Mouse (Mus musculus) lung, postnatal 10 days (tissue): Measurements from ENCODE around the gene Hist2h2ac.
"Not testable (repeated sequence)": the region's sequence is repeated elsewhere in the genome, so short reads cannot be mapped to it uniquely, and the experiment has no call there.

Experiments
- DNase-seq: peaks from one replicate; pipeline ENCODE4 v3.0.0; 2021

The Hist2h2ac gene

DNA sequence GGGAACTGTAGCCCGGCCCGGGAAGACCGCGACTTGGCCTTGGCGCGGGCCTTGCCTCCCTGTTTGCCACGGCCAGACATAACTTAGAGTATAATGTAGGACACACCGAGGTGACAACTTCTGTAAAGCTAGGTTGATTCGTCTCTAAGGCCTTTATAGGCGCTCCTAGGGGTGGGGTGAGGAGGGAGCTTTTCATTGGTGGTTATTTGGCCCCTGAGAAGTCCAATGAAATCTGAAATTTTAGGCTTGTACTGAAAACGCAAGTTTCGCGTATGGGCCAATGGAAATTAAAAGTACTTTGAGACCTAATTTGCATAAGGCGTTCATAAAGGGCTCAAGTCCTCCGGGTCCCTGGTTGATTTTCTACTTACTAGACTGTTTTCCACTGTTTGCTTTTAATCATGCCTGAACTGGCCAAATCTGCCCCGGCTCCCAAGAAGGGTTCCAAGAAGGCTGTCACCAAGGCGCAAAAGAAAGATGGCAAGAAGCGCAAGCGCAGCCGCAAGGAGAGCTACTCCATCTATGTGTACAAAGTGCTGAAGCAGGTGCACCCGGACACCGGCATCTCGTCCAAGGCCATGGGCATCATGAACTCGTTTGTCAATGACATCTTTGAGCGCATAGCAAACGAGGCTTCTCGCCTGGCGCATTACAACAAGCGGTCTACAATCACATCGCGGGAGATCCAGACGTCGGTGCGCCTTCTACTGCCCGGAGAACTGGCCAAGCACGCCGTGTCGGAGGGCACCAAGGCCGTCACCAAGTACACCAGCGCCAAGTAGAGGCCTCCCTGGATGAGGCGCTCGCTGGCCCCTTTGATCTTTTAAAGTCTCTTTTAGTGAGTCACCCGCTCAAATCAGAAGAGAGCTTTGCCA is at the start of gene Hist2h2ac, which contains the start of gene Hist2h2be:
Gene Hist2h2ac, minus strand, starts transcription at position 116 of the 875 bp plus-strand sequence.
Gene Hist2h2be, plus strand, starts transcription at position 355 of the 875 bp plus-strand sequence.
- peak; percentile 94 for DNase-seq

DNA sequence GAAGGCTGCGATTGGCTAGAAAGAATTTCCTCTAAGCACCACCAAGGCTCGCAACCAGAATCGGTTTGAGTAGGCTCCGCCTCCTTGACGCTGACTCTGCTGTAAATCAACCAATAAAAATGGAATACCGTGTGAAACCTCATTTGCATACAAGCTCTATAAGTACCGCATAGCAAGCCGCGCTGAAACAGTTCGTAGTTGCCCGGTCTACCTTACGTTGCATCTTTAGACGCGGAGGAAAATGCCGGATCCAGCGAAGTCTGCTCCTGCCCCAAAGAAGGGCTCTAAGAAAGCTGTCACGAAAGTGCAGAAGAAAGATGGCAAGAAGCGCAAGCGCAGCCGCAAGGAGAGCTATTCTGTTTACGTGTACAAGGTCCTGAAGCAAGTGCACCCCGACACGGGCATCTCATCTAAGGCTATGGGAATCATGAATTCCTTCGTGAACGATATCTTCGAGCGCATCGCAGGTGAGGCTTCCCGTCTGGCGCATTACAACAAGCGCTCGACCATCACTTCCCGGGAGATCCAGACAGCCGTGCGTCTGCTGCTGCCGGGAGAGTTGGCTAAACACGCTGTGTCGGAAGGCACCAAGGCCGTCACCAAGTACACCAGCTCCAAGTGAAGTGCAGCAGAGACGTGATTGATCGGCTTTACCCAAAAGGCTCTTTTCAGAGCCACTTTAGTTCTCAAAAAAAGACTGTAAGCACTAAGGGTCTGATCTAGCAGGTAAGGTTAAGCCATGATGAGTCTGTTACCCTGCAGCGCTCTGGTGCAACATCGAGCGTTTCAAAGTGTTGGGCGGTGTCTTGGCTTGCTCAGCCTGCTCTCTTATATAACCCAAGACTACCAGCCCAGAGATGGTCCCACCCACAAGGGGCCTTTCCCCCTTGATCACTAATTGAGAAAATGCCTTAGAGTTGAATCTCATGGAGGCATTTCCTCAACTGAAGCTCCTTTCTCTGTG is 49.1 kb upstream of the Hist2h2ac start, which contains the start of gene Hist2h2bb:
Gene Hist2h2bb, plus strand, starts transcription at position 242 of the 964 bp plus-strand sequence.
- peak; percentile 95 for DNase-seq

DNA sequence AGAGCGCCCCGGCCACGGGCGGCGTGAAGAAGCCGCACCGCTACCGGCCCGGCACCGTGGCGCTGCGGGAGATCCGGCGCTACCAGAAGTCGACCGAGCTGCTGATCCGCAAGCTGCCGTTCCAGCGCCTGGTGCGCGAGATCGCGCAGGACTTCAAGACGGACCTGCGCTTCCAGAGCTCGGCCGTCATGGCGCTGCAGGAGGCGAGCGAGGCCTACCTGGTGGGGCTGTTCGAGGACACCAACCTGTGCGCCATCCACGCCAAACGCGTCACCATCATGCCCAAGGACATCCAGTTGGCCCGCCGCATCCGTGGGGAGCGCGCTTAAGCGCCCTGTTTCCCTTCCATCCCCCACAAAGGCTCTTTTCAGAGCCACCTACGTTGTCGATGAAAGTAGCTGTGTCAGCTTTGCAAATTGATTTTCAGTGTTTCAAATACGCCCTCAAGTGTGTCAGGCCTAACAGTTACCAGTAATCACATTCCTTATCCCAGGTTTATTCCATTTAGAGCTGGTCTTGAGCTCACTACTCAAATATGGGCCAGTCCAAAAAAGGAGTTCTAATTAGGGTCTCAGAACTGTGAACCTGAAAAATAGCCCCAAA is 48.2 kb upstream of the Hist2h2ac start:
- not testable (repeated sequence) for DNase-seq

DNA sequence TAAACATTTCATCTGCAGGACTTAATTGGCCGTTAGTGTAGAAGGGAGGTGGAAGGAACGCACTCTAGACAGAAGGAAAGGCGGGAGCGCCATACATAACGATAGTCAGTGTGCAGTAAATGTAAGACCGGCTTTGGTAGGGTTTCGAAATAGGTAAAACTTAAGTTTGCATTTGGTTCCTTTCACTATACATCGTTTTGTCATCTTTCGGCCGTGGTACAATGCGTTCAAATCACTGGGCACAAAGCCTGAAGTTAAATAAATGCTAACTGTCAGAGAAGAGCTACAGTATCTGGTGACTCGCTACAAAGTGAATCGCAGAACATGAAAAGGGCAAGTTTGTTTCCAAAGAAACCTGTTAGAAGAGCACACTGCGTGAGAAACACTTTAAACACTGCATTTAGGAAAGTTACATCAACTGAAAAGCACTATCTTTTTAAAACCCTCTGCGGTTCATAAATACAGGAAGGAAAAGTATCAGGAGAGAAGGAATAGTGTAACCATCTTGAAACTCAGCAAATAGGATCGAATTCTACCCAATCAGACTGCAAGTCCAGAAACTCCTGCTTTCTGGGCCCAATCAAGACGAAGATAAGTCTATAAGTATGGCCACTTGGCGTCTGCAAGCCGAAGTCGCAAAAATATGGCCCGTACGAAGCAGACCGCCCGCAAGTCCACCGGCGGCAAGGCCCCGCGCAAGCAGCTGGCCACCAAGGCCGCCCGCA is 47.5 kb upstream of the Hist2h2ac start, which contains the start of gene Hist2h3b:
Gene Hist2h3b, plus strand, starts transcription at position 604 of the 725 bp plus-strand sequence.
- peak; percentile 87 for DNase-seq

DNA sequence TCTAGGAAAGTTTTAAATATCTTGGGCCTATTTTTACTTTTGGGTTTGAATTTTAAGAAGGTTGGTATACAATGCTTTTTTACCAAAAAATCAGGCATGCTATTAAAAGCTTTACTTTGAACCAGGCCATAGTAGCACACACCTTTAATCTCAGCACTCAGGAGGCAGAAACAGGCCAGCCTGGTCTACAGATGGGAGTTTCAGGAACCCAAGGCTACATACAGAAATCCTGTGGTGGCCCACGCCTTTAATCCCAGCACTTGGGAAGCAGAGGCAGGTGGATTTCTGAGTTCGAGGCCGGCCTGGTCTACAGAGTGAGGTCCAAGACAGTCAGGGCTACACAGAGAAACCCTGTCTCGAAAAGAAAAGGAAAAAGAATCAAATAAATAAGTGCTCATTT is 46.9 kb upstream of the Hist2h2ac start:
- DNase-seq = no peak

DNA sequence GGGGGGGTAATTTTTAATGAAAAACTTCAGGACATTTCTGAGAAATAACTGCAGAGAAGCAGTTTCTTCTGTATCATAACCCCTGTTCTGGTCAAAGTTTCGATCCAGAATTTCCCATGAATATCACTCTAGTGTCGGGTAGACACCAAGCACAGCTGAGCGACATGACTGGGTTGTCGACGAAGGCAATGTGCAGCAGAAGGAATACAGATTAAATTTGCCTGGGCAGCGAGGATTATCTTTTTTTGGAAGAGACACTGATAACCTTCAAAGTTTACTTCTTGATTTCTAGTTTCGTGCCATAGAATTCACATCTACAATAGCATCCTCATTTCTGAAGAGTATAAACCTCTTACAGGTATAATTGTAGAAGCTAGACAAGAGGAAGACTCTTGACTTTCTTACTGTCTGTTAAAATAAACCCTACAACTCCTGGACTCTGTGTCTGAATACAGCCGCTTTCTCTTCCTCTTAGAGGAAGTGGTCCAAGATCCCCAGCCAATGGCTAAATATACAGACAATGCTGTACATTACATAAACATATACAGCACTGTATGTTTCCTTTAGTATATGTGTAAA is 45.5 kb upstream of the Hist2h2ac start:
- DNase-seq = no peak

DNA sequence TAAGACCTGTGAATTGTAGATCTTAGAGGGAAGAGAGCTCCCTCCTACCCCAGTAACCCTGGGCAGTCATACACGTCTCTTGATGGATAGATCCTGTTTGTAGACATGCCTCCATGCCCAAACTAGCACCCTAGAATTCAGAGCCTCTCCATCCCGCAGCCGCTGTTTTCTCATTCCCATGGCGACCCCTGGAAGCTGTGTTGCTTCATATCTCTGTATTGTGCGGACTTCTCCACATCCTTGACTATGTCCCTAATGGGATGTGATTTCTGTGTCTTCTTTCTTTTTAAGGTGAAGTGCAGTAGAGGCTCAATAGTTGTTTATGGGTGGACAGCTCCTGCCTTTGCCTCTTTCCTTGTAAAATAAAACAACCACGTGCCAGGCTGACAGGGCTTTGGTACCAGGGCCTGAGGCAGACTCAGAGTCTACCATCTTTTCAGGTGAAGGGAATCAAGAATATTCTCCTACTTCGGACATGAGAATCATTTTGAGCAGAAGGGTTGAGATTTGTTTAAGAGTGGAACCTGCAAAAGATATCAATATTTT is 43.8 kb upstream of the Hist2h2ac start:
- peak; percentile 26 for DNase-seq

DNA sequence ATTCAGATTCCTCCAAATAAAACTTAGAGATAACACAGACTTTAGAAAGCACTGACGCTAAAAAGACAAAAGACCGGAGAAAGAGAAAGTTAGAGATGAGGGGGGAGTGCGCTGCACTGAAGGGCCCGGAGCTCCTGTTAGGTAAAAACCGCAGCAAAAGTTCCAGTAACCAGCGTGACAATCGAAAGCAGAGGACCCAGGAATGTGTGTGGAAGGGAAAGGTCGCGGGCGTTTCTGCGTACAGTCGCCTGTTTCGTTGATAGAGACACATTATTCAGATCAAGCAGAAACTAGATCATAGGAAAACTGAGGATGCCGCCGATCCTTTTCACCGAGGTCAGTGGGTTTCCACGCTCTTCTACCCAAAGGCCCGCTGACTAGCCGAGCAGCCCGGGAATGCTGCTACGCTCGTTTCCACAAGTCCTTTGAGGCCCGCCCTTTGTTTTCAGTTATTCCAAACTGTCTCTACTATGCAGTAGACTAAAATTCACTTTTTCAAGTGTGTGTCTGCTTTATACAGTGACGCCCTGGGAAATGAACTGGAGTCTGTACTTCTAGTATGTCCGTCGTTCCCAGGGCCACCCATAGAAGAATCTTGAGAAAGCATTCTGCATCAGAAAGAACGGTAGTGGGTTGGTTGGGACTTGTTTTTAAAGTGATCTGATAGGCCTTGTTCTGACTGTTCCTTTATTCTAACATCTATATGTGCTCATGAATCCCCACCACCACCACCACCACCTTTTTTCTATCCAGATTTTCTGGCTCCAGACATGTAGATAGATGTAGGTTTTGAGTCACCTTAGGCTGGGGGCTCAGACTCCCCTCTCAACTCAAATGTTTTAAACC is 43.1 kb upstream of the Hist2h2ac start:
- peak; percentile 66 for DNase-seq

DNA sequence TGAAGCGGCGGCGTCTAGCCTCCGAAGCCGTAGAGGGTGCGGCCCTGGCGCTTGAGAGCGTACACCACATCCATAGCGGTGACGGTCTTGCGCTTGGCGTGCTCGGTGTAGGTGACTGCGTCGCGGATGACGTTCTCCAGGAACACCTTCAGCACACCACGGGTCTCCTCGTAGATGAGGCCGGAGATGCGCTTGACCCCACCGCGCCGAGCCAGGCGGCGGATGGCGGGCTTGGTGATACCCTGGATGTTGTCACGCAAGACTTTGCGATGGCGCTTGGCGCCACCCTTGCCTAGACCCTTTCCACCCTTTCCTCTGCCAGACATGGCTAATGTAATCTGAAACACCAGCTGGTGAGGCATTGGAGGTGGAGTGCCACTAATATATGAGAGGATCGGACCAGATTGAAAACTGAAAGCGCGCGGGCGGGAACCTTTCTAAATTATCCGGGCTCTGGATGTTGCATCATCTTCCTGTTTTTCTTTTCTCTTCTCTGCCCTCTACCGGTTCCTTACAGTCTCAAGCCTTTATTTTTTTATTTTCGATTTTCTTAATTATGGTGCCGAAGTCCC is 42.4 kb upstream of the Hist2h2ac start, which contains the start of gene Hist2h4:
Gene Hist2h4, minus strand, starts transcription at position 333 of the 572 bp plus-strand sequence.
- peak; percentile 98 for DNase-seq

DNA sequence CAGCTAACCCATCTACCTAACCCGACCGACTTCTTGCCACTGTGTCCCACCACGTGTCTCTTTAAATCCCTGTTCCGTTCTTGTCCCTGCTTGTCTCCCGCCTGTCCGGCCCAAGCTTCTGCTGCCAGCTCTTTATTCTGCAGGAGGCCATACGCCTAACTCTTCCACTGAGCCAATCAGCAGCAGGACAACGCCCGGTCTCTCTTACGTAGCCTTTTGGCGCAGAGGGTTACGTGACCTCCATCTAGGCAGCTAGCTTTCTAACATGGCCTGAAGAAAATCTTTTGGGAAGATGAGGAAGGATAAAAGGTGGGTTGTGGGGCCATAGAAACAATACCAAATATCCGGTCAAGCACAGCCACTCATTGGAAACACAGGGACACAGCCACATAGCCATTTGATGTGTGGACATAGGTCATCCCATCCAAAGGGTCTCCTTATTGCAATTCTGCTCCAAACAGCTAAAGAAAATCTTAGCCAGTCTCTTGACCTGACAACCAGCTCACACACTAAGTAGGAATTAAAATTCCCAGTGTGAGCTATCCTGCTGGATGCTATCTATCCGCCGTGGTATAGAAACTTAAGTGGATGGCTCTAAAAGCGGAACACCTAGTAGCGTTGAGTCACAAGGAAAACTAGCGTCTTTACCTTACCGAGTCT is 41.7 kb upstream of the Hist2h2ac start:
- DNase-seq = peak; percentile 92

DNA sequence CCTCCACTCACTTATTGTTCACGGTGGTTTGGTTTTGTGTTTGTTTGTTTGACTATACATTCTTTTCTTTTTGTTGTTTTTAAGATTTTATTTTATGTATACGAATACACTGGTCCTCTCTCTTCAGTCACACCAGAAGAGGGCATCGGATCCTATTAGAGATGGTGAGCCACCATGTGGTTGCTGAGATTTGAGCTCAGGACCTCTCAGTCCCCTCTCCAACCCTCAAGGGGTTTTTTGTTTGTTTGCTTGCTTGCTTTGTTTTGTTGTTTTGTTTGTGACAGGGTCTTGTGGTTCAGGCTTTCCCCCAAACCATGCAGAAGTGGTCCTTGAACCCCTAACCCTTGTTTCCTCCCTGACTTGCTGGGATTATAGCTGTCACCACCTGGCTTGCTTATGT is 40.9 kb upstream of the Hist2h2ac start:
- no peak for DNase-seq

DNA sequence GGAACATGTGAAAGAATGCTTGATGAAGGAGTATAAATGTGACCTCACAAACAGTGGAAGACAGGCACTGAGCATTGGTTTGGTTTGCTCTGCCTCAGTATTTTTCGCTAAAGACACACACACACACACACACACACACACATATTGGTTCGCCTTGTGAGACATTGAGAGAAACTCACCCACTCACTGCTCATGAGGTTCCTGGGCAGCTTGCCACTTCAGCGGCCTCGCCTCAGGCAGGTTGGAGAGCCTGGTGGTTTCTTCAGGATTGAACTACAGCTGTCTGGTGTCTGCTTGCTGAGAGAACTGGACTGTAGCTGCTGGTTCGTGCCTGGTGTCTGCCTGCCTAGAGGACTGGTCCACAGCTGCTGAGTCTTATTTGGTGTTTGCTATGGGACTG is 39.5 kb upstream of the Hist2h2ac start:
- no peak for DNase-seq

DNA sequence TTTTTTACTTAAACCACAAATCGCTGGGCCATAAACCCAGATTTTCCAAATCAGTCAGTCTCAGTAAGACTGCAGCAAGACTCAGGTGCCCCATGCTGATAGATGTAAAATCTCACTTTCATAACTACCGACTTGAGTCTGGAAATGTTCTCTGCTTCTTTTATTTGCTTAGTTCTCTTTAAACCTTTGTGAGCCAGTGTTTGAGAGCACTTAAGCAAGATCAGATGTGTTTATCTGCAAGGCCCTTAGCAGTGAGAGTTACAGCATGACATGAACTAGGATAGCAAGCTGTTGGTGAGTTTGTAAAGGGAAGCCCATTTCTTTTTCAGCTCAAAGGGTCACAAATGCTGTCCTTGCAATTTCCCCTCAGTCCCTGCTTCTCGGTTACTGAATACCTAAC is 36.5 kb upstream of the Hist2h2ac start:
- DNase-seq = no peak

DNA sequence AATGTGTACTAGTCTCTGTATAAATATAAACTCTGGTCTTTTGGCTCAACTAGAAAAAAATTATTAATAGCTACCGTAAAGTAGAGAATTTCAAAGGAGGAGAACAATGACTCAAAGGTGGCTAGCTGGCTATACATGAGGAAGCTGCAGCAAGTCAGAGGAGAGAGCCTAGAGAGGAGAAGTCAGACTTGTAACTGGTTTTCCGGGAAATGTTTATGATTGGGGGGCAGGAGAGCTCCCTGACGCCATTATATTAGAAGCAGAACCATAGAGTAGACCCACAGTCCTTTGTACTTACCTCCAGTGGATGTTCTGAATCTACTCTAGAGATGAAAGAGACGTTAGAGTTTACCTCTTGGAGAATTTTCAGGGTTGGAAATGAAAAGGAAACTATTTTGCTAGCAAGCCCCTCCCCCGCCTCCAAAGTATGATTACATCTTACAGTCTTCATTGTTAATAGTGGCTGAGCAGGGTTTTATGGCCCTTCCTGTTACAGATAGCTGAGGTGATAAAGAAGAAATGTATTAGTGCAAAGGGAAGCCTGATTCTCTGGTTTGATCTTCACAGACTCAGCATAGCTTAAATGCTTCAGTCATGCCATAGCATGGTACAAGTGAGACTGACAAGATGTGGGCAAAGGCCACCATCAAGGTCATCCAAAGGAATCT is 35.4 kb upstream of the Hist2h2ac start:
- peak; percentile 49 for DNase-seq

DNA sequence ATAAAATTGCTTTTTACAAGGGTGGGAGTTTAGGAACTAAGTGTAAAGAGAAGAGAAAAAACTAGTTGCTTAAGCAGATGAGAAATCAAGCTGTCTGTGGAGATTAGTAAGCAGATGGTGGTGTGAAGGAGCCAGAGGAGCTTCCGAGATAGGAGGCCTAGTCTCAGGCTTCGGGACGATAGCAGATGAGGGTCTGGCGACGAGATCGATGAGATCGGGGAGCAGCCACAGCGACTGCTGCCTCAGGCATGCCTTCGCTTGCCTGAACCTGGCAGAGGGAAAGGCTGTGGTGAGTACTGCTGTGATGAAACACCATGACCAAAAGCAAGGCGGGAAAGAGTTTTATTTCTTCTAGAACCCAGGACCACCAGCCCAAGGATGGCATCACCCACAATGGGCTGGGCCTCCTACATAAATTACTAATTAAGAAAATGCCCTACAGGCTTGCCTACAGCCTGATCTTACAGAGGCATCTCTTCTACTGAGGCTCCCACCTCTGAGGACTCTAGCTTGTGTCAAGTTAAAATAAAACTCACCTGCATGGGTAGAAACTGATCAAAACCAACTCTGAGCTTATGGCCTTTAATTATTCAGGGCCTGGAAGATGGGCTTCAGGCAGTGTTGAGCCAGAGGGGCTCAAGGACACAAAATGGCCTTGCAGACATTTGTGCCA is 34.1 kb upstream of the Hist2h2ac start:
- no peak for DNase-seq

DNA sequence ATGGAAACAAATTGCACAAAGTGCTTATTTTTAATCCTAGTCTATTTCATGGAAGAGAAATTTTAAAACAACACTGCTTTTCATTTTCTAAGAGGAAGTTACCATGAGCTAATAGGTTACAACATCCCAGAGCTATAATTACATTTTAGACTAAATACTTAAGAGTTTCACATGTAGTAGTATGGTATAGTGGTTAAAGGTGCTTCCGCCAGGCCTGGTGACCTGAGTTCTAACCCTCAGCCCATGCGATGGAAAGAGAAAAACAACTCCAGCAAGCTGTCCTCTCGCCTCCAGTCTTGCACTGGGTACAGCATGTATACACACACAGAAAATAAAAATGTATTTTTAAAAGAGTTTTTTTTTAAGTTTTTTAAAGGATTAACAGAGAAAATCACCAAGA is 31.1 kb upstream of the Hist2h2ac start:
- no peak for DNase-seq

DNA sequence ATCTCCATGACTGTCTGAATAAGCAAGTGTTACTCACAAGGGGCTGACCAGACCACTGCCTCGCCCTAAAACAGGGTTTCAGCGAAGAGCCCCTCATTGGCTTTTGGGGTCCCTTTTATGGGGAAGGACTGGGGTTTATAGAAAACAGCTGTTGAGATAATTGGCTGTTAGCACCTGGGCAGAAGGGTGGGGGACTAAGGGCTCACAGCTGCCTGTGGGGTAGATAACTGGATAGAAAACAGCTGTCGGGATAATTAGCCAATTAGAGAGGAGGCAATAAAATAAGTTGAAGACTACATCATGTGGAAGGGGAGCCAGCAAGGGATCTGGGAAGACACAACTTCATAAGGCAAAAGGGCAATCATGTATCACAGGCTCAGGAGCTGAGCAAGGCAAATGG is 30.2 kb upstream of the Hist2h2ac start:
- DNase-seq = no peak

DNA sequence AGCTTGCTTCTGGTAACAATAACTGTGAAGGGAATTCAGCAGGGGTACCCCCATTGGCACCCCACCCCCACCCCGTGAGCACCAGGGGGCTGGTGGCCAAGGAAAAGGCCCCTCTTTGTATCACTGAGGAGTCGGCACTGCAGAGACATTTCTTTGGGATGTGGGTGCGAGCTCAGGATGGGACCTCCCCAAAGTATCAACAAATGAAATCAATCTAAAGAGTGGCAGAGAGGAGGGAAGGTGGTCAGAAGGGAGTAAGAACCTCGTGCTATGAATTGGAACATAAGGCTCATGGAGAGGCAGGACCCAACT is 28.3 kb upstream of the Hist2h2ac start:
- DNase-seq = no peak
